Mouse (Mus musculus) gonadal fat pad, adult 2 months (tissue): ENCODE data around the gene Srsf4. TPM values are rescaled to one million over a fixed set of nuclear protein-coding genes. Genes with fewer than 3 reads are reported as not detected.

Experiments
- DNase-seq: peaks from one replicate; pipeline ENCODE4 v3.0.0-alpha.2; 2012; ENCODE audit warnings: low read depth
- polyA plus RNA-seq: library from polyadenylated mRNA; depleted of rRNA; stranded (reverse); fragments of >200 nt; gene quantifications from 2 replicates; pipeline ENCODE4 v1.2.3, GENCODE M21; 2012

The Srsf4 gene
- polyA plus RNA-seq, 1 experiment, result 27.3 TPM

- no peak for DNase-seq
Measured at GRCm38 (mm10) chr4:131872672-131873292, 635 bp upstream of the Srsf4 start.

GRCm38 (mm10) chr4:131874169-131874536 lies 736 bp downstream of the Srsf4 start:
- no peak for DNase-seq

- DNase-seq, result no peak
Measured at GRCm38 (mm10) chr4:131874567-131874966, 1.1 kb downstream of the Srsf4 start.

GRCm38 (mm10) chr4:131875242-131875641 lies 1.8 kb downstream of the Srsf4 start:
- no peak for DNase-seq

- no peak for DNase-seq
Measured at GRCm38 (mm10) chr4:131876836-131877235, 3.4 kb downstream of the Srsf4 start.

GRCm38 (mm10) chr4:131879692-131880091 lies 6.3 kb downstream of the Srsf4 start:
- no peak for DNase-seq

- DNase-seq, result no peak
Measured at GRCm38 (mm10) chr4:131881306-131881705, 7.9 kb downstream of the Srsf4 start.

GRCm38 (mm10) chr4:131883571-131883970 lies 10.2 kb downstream of the Srsf4 start:
- DNase-seq, result no peak

- no peak for DNase-seq
Measured at GRCm38 (mm10) chr4:131885376-131885775, 12.0 kb downstream of the Srsf4 start.

- no peak for DNase-seq
Measured at GRCm38 (mm10) chr4:131888564-131888963, 15.1 kb downstream of the Srsf4 start.

GRCm38 (mm10) chr4:131890692-131891091 lies 17.3 kb downstream of the Srsf4 start:
- no peak for DNase-seq

- no peak for DNase-seq
Measured at GRCm38 (mm10) chr4:131897109-131897508, 23.7 kb downstream of the Srsf4 start.

- DNase-seq, result no peak
Measured at GRCm38 (mm10) chr4:131897787-131898186, 24.4 kb downstream of the Srsf4 start.

- DNase-seq, result no peak
Measured at GRCm38 (mm10) chr4:131898503-131899179, 25.2 kb downstream of the Srsf4 start.

GRCm38 (mm10) chr4:131899180-131899554 lies 25.8 kb downstream of the Srsf4 start:
- DNase-seq, result no peak

GRCm38 (mm10) chr4:131901090-131901489 lies 27.7 kb downstream of the Srsf4 start:
- no peak for DNase-seq

- no peak for DNase-seq
Measured at GRCm38 (mm10) chr4:131904478-131904877, 31.1 kb downstream of the Srsf4 start.

- DNase-seq, result no peak
Measured at GRCm38 (mm10) chr4:131906423-131906822, 33.0 kb downstream of the Srsf4 start.

- no peak for DNase-seq
Measured at GRCm38 (mm10) chr4:131907912-131908311, 34.5 kb downstream of the Srsf4 start.

GRCm38 (mm10) chr4:131910237-131910994 lies 37.0 kb downstream of the Srsf4 start:
- no peak for DNase-seq

GRCm38 (mm10) chr4:131911521-131911920 lies 38.1 kb downstream of the Srsf4 start:
- DNase-seq, result no peak

- no peak for DNase-seq
Measured at GRCm38 (mm10) chr4:131913526-131913925, 40.1 kb downstream of the Srsf4 start.
